Mouse (Mus musculus) embryonic facial prominence, embryonic 14.5 days (tissue): ENCODE results near the gene Hivep2. TPM values are rescaled to one million over a fixed set of nuclear protein-coding genes. Genes with fewer than 3 reads are reported as not detected.

Source experiments
- ATAC-seq: fragments of 200-750 bp; cut with Nextera tagmentation; 2 replicates; pipeline ENCODE4 v1.8.0; 2017; ENCODE audit warnings: low read depth, moderate number of reproducible peaks, moderate TSS enrichment
- DNase-seq: peaks from one replicate; pipeline ENCODE4 v3.0.0-alpha.2; 2015; ENCODE audit warnings: low spot score
- H3K27ac ChIP-seq: fragments of 300-500 bp; sonication (generic); replicated peaks from 2 replicates; pipeline ENCODE4 v1.5.1; 2014; ENCODE audit warnings: low read depth, mild to moderate bottlenecking, low read length, moderate library complexity
- H3K27me3 ChIP-seq: fragments of 300-500 bp; sonication (generic); replicated peaks from 2 replicates; pipeline ENCODE4 v1.6.1; 2014; ENCODE audit warnings: low read length; ENCODE audit not compliant: control insufficient read depth, insufficient read depth
- H3K36me3 ChIP-seq: fragments of 300-500 bp; sonication (generic); 2 replicates; pipeline ENCODE4 v1.6.1; 2014; ENCODE audit warnings: low read length, mixed read lengths; ENCODE audit not compliant: control insufficient read depth, insufficient read depth
- H3K4me1 ChIP-seq: fragments of 300-500 bp; sonication (generic); 2 replicates; pipeline ENCODE4 v1.6.1; 2014; ENCODE audit warnings: antibody characterized with exemption, low read length; ENCODE audit not compliant: control insufficient read depth, insufficient read depth
- H3K4me2 ChIP-seq: fragments of 300-500 bp; sonication (generic); 2 replicates; pipeline ENCODE4 v1.6.1; 2014; ENCODE audit warnings: low read depth, mild to moderate bottlenecking, low read length, moderate library complexity, mixed read lengths
- H3K4me3 ChIP-seq: fragments of 300-500 bp; sonication (generic); 2 replicates; pipeline ENCODE4 v1.5.1; 2014; ENCODE audit warnings: low read depth, mild to moderate bottlenecking, low read length
- H3K9ac ChIP-seq: fragments of 300-500 bp; sonication (generic); 2 replicates; pipeline ENCODE4 v1.6.1; 2014; ENCODE audit warnings: low read depth, mild to moderate bottlenecking, low read length, moderate library complexity, mixed read lengths
- H3K9me3 ChIP-seq: fragments of 300-500 bp; sonication (generic); 2 replicates; pipeline ENCODE4 v1.6.1; 2016; ENCODE audit warnings: low read length; ENCODE audit not compliant: control insufficient read depth
- WGBS: fragments of 180-500 bp; shearing (Covaris S2); extraction: QIAGEN DNeasy Blood & Tissue Kit; methylation state at CpG from one replicate; pipeline ENCODE4 v1.1.7; 2014; 5-methylcytosine and 5-hydroxymethylcytosine counted together
- polyA plus RNA-seq: library from polyadenylated mRNA; unstranded; fragments of >200 nt; fragmentation: Nextera tagmentation; extraction: Ambion mirVana; gene quantifications from 2 replicates; pipeline ENCODE4 v1.2.1, GENCODE M21; 2014

Gene Hivep2
- polyA plus RNA-seq, 1 experiment from 2014 or later, result 14.8 TPM

- peaks cover 15% of the 10 kb centered on the region for H3K4me1 ChIP-seq
- WGBS, result 72% methylated on average over 2 of the region's 2 CpGs
These were observed 92.9 kb downstream of the Hivep2 start for GRCm38 (mm10) chr10:14058742-14059141.

GRCm38 (mm10) chr10:14059581-14059980 lies 93.7 kb downstream of the Hivep2 start:
- H3K27ac ChIP-seq, result no peak overlapping the region
- H3K36me3 ChIP-seq, result no peaks in the 10 kb centered on the region
- ATAC-seq (no peak), DNase-seq (no peak)
- H3K4me2 ChIP-seq, result no peak overlapping the region
- no peaks in the 10 kb centered on the region for H3K27me3 ChIP-seq
- peaks cover 15% of the 10 kb centered on the region for H3K4me1 ChIP-seq
- H3K9me3 ChIP-seq, result no peaks in the 10 kb centered on the region
- WGBS, result 87% methylated on average over 2 of the region's 2 CpGs
- H3K4me3 ChIP-seq, result no peak overlapping the region
- H3K9ac ChIP-seq, result no peak overlapping the region

More at GRCm38 (mm10) chr10:14058742-14059141, 92.9 kb downstream of the Hivep2 start:
- ATAC-seq, result no peak
- Histone ChIP-seq H3K27ac (no peak overlapping the region), H3K4me2 (no peak overlapping the region), H3K27me3 (no peaks in the 10 kb centered on the region), H3K36me3 (no peaks in the 10 kb centered on the region), H3K9ac (no peak overlapping the region), H3K9me3 (no peaks in the 10 kb centered on the region), H3K4me3 (no peak overlapping the region)
- no peak for DNase-seq

DNA sequence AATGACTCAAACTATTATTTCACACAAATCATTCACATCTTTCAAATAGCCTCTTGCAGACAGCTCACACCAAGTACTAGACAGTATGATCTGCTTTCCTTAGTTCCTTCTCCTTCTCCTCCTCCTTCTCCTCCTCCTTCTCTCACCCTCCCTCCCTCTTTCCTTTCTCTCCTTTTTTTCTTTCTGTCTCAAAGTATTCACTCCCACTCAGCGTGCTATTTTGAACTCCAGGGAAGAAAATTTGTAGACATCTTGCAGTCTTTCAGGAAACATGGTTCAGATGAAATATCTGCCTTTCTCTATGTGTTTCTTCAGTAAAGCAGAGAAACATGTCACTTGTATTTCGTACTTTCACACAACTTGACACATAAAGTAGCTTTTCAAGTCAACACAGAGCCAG lies 94.4 kb downstream of the Hivep2 start:
- 72% methylated on average over 2 of the region's 2 CpGs for WGBS
- DNase-seq, result no peak

DNA sequence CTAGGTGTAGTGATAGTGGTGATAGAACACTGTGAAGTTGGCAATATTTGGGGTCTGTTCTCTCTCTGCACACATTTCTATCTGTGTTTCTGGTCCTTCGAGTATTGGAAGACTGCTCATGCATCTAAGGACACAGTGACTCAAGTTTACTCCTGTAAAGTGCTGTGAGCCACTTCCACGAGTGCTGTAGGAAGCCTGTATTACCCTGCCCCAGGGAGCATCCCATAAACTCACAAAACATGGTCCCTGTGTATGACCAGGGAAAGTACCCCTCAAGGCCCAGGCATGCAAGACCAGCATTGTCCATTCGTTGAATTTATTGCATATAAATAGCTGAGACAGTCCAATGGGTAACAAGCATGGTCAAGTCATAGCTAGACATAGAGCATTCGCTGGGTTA lies 97.4 kb downstream of the Hivep2 start:
- no peaks in the 10 kb centered on the region for H3K36me3 ChIP-seq
- no peak overlapping the region for H3K27ac ChIP-seq
- H3K4me1 ChIP-seq, result no peaks in the 10 kb centered on the region
- WGBS, result 84% methylated on average over 4 of the region's 4 CpGs
- H3K9ac ChIP-seq, result no peak overlapping the region
- H3K9me3 ChIP-seq, result no peaks in the 10 kb centered on the region
- ATAC-seq (no peak), DNase-seq (no peak)
- H3K4me3 ChIP-seq, result no peak overlapping the region
- no peak overlapping the region for H3K4me2 ChIP-seq
- no peaks in the 10 kb centered on the region for H3K27me3 ChIP-seq

More for the DNA sequence above, 94.4 kb downstream of the Hivep2 start:
- Histone ChIP-seq H3K27me3 (no peaks in the 10 kb centered on the region), H3K4me1 (peaks cover 15% of the 10 kb centered on the region), H3K27ac (no peak overlapping the region), H3K9ac (no peak overlapping the region), H3K9me3 (no peaks in the 10 kb centered on the region), H3K36me3 (no peaks in the 10 kb centered on the region), H3K4me3 (no peak overlapping the region), H3K4me2 (no peak overlapping the region)
- no peak for ATAC-seq

- DNase-seq (no peak), ATAC-seq (no peak)
- Histone ChIP-seq H3K27me3 (no peaks in the 10 kb centered on the region), H3K9me3 (no peaks in the 10 kb centered on the region), H3K27ac (no peak overlapping the region), H3K9ac (no peak overlapping the region), H3K4me2 (no peak overlapping the region), H3K36me3 (no peaks in the 10 kb centered on the region), H3K4me3 (no peak overlapping the region), H3K4me1 (no peaks in the 10 kb centered on the region)
- 80% methylated on average over 15 of the region's 15 CpGs for WGBS
These were observed 99.0 kb downstream of the Hivep2 start for GRCm38 (mm10) chr10:14064759-14065395.

DNA sequence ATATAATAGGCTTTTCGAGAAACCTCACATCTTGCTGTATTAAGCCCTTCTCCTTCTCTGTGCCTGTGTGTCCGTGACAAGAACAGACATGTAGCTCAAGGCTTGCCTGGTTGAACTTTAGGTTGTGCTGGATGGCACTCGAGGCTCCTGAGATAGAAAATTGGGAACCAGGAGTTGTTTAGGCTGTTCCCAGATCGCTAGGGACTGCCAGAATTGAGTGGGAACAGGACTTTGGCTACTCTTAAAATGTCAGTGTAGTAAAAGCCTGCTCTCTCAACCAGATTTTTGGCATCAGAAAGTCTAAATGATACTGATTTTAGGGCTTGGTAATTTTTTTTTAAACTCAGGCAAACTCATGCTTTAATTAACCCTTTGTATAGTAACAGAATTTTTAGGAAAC lies 101.9 kb downstream of the Hivep2 start:
- H3K4me1 ChIP-seq, result no peaks in the 10 kb centered on the region
- no peak overlapping the region for H3K4me3 ChIP-seq
- DNase-seq (no peak), ATAC-seq (no peak)
- H3K36me3 ChIP-seq, result no peaks in the 10 kb centered on the region
- no peak overlapping the region for H3K9ac ChIP-seq
- no peaks in the 10 kb centered on the region for H3K9me3 ChIP-seq
- H3K27me3 ChIP-seq, result no peaks in the 10 kb centered on the region
- H3K4me2 ChIP-seq, result no peak overlapping the region
- no peak overlapping the region for H3K27ac ChIP-seq
- 74% methylated on average over 4 of the region's 4 CpGs for WGBS

DNA sequence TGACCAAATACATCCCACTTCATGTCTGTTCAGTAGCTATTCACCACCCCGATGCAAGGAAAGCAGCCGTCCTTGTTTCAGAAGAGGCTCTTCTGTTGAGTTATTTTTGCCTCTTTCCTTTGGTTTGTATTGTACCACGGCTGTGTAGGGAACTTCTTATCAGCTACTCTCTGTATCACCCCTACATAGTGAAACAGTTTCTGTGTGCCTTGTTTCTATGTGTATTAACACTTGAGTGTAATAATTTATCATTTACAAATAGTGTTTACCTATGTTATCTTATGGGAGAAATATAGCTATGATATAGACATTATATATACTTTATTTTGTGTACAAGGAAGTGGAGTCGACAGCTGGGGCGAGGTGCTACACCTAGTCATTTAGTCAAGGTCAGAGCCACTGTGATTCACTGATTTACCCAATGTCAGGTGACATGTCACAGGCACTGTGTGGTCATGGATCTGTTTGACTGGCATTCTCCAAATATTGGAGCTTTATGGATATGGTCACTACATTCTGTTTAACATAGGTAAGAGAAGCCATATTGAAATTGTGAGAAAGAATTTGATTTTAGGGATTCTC lies 104.7 kb downstream of the Hivep2 start:
- Histone ChIP-seq H3K9me3 (no peaks in the 10 kb centered on the region), H3K9ac (no peak overlapping the region), H3K4me2 (no peak overlapping the region), H3K4me1 (no peaks in the 10 kb centered on the region), H3K27me3 (no peaks in the 10 kb centered on the region), H3K27ac (no peak overlapping the region), H3K36me3 (no peaks in the 10 kb centered on the region), H3K4me3 (no peak overlapping the region)
- DNase-seq, result no peak
- no peak for ATAC-seq
- 90% methylated on average over 5 of the region's 5 CpGs for WGBS

DNA sequence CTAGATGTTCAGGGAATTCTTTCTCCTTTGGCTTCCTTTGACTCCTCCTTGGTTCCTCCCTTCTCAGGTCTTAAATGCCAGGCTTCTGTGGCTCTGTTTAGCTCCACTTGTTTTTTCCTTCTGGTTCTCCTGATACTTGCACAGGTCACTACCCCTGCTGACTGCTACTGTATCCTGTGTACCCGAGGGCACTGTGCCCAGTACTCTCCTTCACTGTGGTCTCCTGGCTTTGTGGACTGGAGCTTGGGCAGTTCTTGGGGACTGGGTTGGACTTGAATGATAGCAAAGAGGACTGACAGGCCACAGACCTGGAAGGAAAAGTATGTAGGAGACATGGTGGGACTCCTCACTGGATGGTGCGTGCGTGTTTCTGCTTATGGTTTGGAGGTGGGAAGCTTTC lies 106.6 kb downstream of the Hivep2 start:
- Histone ChIP-seq H3K4me3 (no peak overlapping the region), H3K9ac (no peak overlapping the region), H3K4me2 (no peak overlapping the region), H3K27ac (no peak overlapping the region), H3K9me3 (no peaks in the 10 kb centered on the region), H3K27me3 (no peaks in the 10 kb centered on the region), H3K36me3 (no peaks in the 10 kb centered on the region), H3K4me1 (no peaks in the 10 kb centered on the region)
- no peak for DNase-seq
- WGBS, result 89% methylated on average over 3 of the region's 3 CpGs
- no peak for ATAC-seq

DNA sequence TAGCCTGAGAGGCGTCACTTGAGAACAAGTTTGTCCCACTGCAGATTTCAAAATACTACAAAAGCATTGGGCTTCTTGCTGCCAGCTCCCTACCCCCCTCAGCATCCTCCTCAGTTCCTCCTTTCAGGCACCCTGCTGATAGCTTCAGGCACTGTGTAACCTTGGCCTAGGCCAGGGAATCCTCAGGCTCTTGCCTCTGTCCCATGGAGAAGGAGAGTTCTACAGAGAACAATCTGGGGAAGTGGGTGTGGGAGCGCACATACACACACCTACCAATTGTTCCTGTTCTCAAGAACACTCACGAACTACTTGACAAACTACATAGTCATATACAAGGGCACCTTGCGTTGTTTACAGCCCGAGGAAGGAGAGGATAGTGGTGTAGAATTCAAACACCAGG lies 109.9 kb downstream of the Hivep2 start:
- DNase-seq, result no peak

More for the DNA sequence above, 109.9 kb downstream of the Hivep2 start:
- no peaks in the 10 kb centered on the region for H3K27me3 ChIP-seq
- H3K9ac ChIP-seq, result no peak overlapping the region
- no peak overlapping the region for H3K4me2 ChIP-seq
- no peak overlapping the region for H3K27ac ChIP-seq
- H3K4me3 ChIP-seq, result no peak overlapping the region
- ATAC-seq, result no peak
- H3K4me1 ChIP-seq, result no peaks in the 10 kb centered on the region
- WGBS, result 86% methylated on average over 5 of the region's 5 CpGs
- H3K9me3 ChIP-seq, result no peaks in the 10 kb centered on the region
- H3K36me3 ChIP-seq, result no peaks in the 10 kb centered on the region
